Mouse (Mus musculus) kidney, adult 9 months (tissue): ENCODE results near the gene Rcc1l.

Source experiments
- DNase-seq: peaks from one replicate; pipeline ENCODE4 v3.0.0; 2022

The Rcc1l gene

GRCm38 (mm10) chr5:134176169-134176881 lies at the start of gene Rcc1l:
TSS of gene Rcc1l (minus strand) at chr5:134176774.
- DNase-seq = peak; percentile 92

GRCm38 (mm10) chr5:134225110-134225901 lies 48.7 kb upstream of the Rcc1l start:
- DNase-seq = no peak

GRCm38 (mm10) chr5:134221708-134222150 lies 45.2 kb upstream of the Rcc1l start:
- DNase-seq = no peak

GRCm38 (mm10) chr5:134221278-134221677 lies 44.7 kb upstream of the Rcc1l start:
- no peak for DNase-seq

GRCm38 (mm10) chr5:134217900-134218299 lies 41.3 kb upstream of the Rcc1l start:
- DNase-seq = no peak

- no peak for DNase-seq
Measured at GRCm38 (mm10) chr5:134214021-134214806, 37.6 kb upstream of the Rcc1l start.

GRCm38 (mm10) chr5:134209931-134210554 lies 33.5 kb upstream of the Rcc1l start:
- DNase-seq = peak; percentile 74

- no peak for DNase-seq
Measured at GRCm38 (mm10) chr5:134206721-134207120, 30.1 kb upstream of the Rcc1l start.

- DNase-seq = no peak
Measured at GRCm38 (mm10) chr5:134193664-134194063, 17.1 kb upstream of the Rcc1l start.

- DNase-seq = no peak
Measured at GRCm38 (mm10) chr5:134188571-134188970, 12.0 kb upstream of the Rcc1l start.

- DNase-seq = peak; percentile 63
Measured at GRCm38 (mm10) chr5:134186961-134187731, 10.6 kb upstream of the Rcc1l start.

GRCm38 (mm10) chr5:134186059-134186458 lies 9.5 kb upstream of the Rcc1l start:
- DNase-seq = no peak

- peak; percentile 99 for DNase-seq
Measured at GRCm38 (mm10) chr5:134183880-134184808, 7.6 kb upstream of the Rcc1l start, which contains the start of gene Gtf2ird2. TSS of gene Gtf2ird2 (plus strand) at chr5:134184019.

- DNase-seq = peak; percentile 30
Measured at GRCm38 (mm10) chr5:134183162-134183561, 6.6 kb upstream of the Rcc1l start.

- peak; percentile 74 for DNase-seq
Measured at GRCm38 (mm10) chr5:134182735-134183134, 6.2 kb upstream of the Rcc1l start.

GRCm38 (mm10) chr5:134182172-134182571 lies 5.6 kb upstream of the Rcc1l start:
- DNase-seq = no peak

- DNase-seq = peak; percentile 86
Measured at GRCm38 (mm10) chr5:134179871-134180270, 3.3 kb upstream of the Rcc1l start.

GRCm38 (mm10) chr5:134178536-134178935 lies 2.0 kb upstream of the Rcc1l start:
- no peak for DNase-seq

GRCm38 (mm10) chr5:134175696-134176095 lies 878 bp downstream of the Rcc1l start:
- DNase-seq = no peak

- no peak for DNase-seq
Measured at GRCm38 (mm10) chr5:134173206-134173605, 3.4 kb downstream of the Rcc1l start.

- no peak for DNase-seq
Measured at GRCm38 (mm10) chr5:134170167-134170566, 6.4 kb downstream of the Rcc1l start.
